Mouse (Mus musculus): ENCODE data around the gene Plekhb1.

Plekhb1 gene

GRCm38 (mm10) chr7:100662231-100662630 lies at the start of gene Plekhb1:
Plekhb1 (minus strand) TSS chr7:100662414.
- ChIA-PET POLR2A (interaction anchor here in 3 of 4 experiments (0.5 to 4.5 kb wide), 22 partner anchors 8 to 201 kb away, joined by 3 to 34 read pairs (median 4); partner anchors contain the start of genes Fam168a (in 2 of the 3), Coa4 (in 1 of the 3), Dnajb13 (in 1 of the 3) and Rab6a (in 1 of the 3)), CTCF (interaction anchor here (0.6 to 2.3 kb wide), 16 partner anchors 10 to 446 kb away, joined by 3 to 14 read pairs (median 4); partner anchors contain the start of gene Relt (in 1 of the 4))

- ChIA-PET CTCF (interaction anchor here in 3 of 4 experiments (0.6 to 2.5 kb wide), 7 partner anchors 21 to 156 kb away, joined by 3 to 12 read pairs (median 5); partner anchors contain the start of gene Relt (in 1 of the 3)), POLR2A (interaction anchor here in 3 of 4 experiments (0.5 to 3.2 kb wide), 66 partner anchors 8 to 1223 kb away, joined by 3 to 32 read pairs (median 4); partner anchors contain the start of genes Plekhb1 (in 2 of the 3), Rab6a (in 2 of the 3), Relt (in 2 of the 3) and Arhgef17 (in 1 of the 3))
Measured at GRCm38 (mm10) chr7:100706883-100707480, 44.8 kb upstream of the Plekhb1 start.

GRCm38 (mm10) chr7:100706143-100706841 lies 44.1 kb upstream of the Plekhb1 start, which contains the start of gene Fam168a:
Fam168a (plus strand) TSS chr7:100706635.
- ChIA-PET POLR2A (interaction anchor here in 3 of 4 experiments (0.5 to 3.2 kb wide), 67 partner anchors 8 to 1223 kb away, joined by 3 to 32 read pairs (median 4); partner anchors contain the start of genes Plekhb1 (in 2 of the 3), Rab6a (in 2 of the 3), Relt (in 2 of the 3) and Arhgef17 (in 1 of the 3)), CTCF (interaction anchor here in 3 of 4 experiments (0.6 to 2.5 kb wide), 9 partner anchors 20 to 157 kb away, joined by 3 to 12 read pairs (median 5); partner anchors contain the start of gene Relt (in 1 of the 3))

- CTCF ChIA-PET: interaction anchor here (0.5 to 3.3 kb wide), 12 partner anchors 9 to 373 kb away, joined by 3 to 19 read pairs (median 4); partner anchors contain the start of gene Relt (in 1 of the 4)
- POLR2A ChIA-PET: interaction anchor here (0.6 to 3.9 kb wide), 22 partner anchors 9 to 720 kb away, joined by 3 to 16 read pairs (median 3); partner anchors contain the start of genes Mrpl48 (in 1 of the 4), Relt (in 1 of the 4) and Rnf169 (in 1 of the 4)
Measured at GRCm38 (mm10) chr7:100699771-100700770, 37.9 kb upstream of the Plekhb1 start.

- CTCF ChIA-PET: interaction anchor here in 1 of 4 experiments (1.0 kb wide), 1 partner anchor 9 kb away, joined by 3 read pairs; no protein-coding TSS in a partner anchor
- POLR2A ChIA-PET: interaction anchor here in 2 of 4 experiments (1.1 to 1.5 kb wide), 3 partner anchors 9 to 14 kb away, joined by 3 to 5 read pairs (median 3); partner anchors contain the start of gene Fam168a (in 2 of the 2)
Measured at GRCm38 (mm10) chr7:100693199-100693598, 31.0 kb upstream of the Plekhb1 start.

- CTCF ChIA-PET: interaction anchor here in 2 of 4 experiments (0.6 to 0.8 kb wide), 2 partner anchors 9 to 25 kb away, joined by 3 read pairs; no protein-coding TSS in a partner anchor
- POLR2A ChIA-PET: interaction anchor here in 2 of 4 experiments (0.6 to 2.4 kb wide), 9 partner anchors 10 to 154 kb away, joined by 3 to 11 read pairs (median 3); partner anchors contain the start of gene Fam168a (in 1 of the 2)
Measured at GRCm38 (mm10) chr7:100688471-100688870, 26.3 kb upstream of the Plekhb1 start.

- POLR2A ChIA-PET: interaction anchor here (0.5 to 2.4 kb wide), 26 partner anchors 9 to 258 kb away, joined by 3 to 12 read pairs (median 4); partner anchors contain the start of genes Fam168a (in 3 of the 4) and Relt (in 3 of the 4)
- CTCF ChIA-PET: interaction anchor here (0.6 to 4.9 kb wide), 101 partner anchors 8 to 462 kb away, joined by 3 to 44 read pairs (median 4); partner anchors contain the start of genes Relt (in 3 of the 4) and Fam168a (in 2 of the 4)
Measured at GRCm38 (mm10) chr7:100685061-100686030, 23.1 kb upstream of the Plekhb1 start.

GRCm38 (mm10) chr7:100684538-100684937 lies 22.3 kb upstream of the Plekhb1 start:
- ChIA-PET POLR2A (interaction anchor here in 3 of 4 experiments (0.6 to 2.4 kb wide), 18 partner anchors 8 to 259 kb away, joined by 3 to 12 read pairs (median 4); partner anchors contain the start of genes Fam168a (in 3 of the 3), Rab6a (in 1 of the 3) and Relt (in 1 of the 3)), CTCF (interaction anchor here (0.6 to 4.9 kb wide), 73 partner anchors 8 to 463 kb away, joined by 3 to 44 read pairs (median 4); partner anchors contain the start of genes Fam168a (in 3 of the 4) and Relt (in 3 of the 4))

GRCm38 (mm10) chr7:100684081-100684480 lies 21.9 kb upstream of the Plekhb1 start:
- ChIA-PET POLR2A (interaction anchor here in 3 of 4 experiments (0.6 to 2.4 kb wide), 17 partner anchors 8 to 246 kb away, joined by 3 to 12 read pairs (median 3); partner anchors contain the start of genes Fam168a (in 3 of the 3), Rab6a (in 1 of the 3) and Relt (in 1 of the 3)), CTCF (interaction anchor here (0.6 to 4.9 kb wide), 63 partner anchors 8 to 407 kb away, joined by 3 to 44 read pairs (median 4); partner anchors contain the start of genes Fam168a (in 3 of the 4) and Relt (in 3 of the 4))

GRCm38 (mm10) chr7:100683241-100683640 lies 21.0 kb upstream of the Plekhb1 start:
- ChIA-PET CTCF (interaction anchor here in 2 of 4 experiments (0.6 to 4.9 kb wide), 8 partner anchors 16 to 1575 kb away, joined by 3 to 44 read pairs (median 5); no protein-coding TSS in a partner anchor), POLR2A (interaction anchor here in 2 of 4 experiments (0.6 to 1.4 kb wide), 4 partner anchors 9 to 184 kb away, joined by 3 read pairs; no protein-coding TSS in a partner anchor)

GRCm38 (mm10) chr7:100681132-100681531 lies 18.9 kb upstream of the Plekhb1 start:
- POLR2A ChIA-PET: interaction anchor here in 2 of 4 experiments (0.9 to 1.3 kb wide), 4 partner anchors 17 to 74 kb away, joined by 3 to 4 read pairs (median 3); partner anchors contain the start of gene Rab6a (in 1 of the 2)
- CTCF ChIA-PET: interaction anchor here in 2 of 4 experiments (0.9 to 1.0 kb wide), 2 partner anchors 18 to 161 kb away, joined by 3 to 4 read pairs; no protein-coding TSS in a partner anchor

- ChIA-PET CTCF (interaction anchor here in 3 of 4 experiments (0.6 to 1.8 kb wide), 8 partner anchors 9 to 670 kb away, joined by 3 to 10 read pairs (median 3); partner anchors contain the start of genes Relt (in 2 of the 3) and Fam168a (in 1 of the 3)), POLR2A (interaction anchor here in 3 of 4 experiments (0.5 to 3.6 kb wide), 16 partner anchors 9 to 298 kb away, joined by 3 to 17 read pairs (median 4); partner anchors contain the start of genes Fam168a (in 2 of the 3), Plekhb1 (in 2 of the 3), Relt (in 1 of the 3) and Ucp2 (in 1 of the 3))
Measured at GRCm38 (mm10) chr7:100678948-100679880, 17.0 kb upstream of the Plekhb1 start.

- POLR2A ChIA-PET: interaction anchor here in 3 of 4 experiments (1.2 to 3.6 kb wide), 9 partner anchors 11 to 297 kb away, joined by 3 to 17 read pairs (median 5); partner anchors contain the start of genes Fam168a (in 2 of the 3), Plekhb1 (in 2 of the 3), Relt (in 1 of the 3) and Ucp2 (in 1 of the 3)
Measured at GRCm38 (mm10) chr7:100678052-100678451, 15.8 kb upstream of the Plekhb1 start.

More at GRCm38 (mm10) chr7:100678052-100678451, 15.8 kb upstream of the Plekhb1 start:
- CTCF ChIA-PET: interaction anchor here in 3 of 4 experiments (0.5 to 1.8 kb wide), 5 partner anchors 15 to 185 kb away, joined by 3 to 10 read pairs (median 3); partner anchors contain the start of gene Relt (in 1 of the 3)
